Mouse (Mus musculus) gastrocnemius, postnatal 4 days (tissue): ENCODE measurements at regions not wholly inside any gene's neighbourhood (a gene's known extent, or its start where the extent isn't known, plus 50 kb on each side); places are given as distances from the start of the nearest gene placed in this dataset.

Experiments used
- DNase-seq, 2 experiments: peaks; one replicate each; pipeline ENCODE4 v3.0.0; 2021 to 2022; ENCODE audit warnings: low spot score in 2 of 2, mixed read lengths in 2 of 2

- DNase-seq = no peak
Observed at GRCm38 (mm10) chr2:39835370-39835769, 609.1 kb upstream of the Ppp6c start.

DNA sequence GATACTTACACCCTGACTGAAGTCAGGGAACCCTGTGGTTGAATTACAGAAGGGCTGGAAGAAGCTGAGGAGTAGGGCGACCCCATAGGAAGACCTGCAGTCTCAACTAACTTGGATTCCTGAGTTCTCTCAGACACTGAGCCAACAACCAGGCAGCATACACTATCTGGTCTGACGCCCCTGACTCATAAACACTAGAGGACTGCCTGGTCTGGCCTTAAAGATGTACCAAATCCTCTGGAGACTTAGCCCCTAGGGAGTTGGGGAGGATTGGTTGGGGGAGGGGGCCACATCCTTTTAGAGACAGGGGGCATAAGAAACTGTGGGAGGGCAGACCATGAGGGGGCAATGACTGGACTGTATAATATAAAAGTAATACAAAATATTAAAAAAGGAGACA lies 597.6 kb upstream of the Ppp6c start:
- no peak for DNase-seq

DNA sequence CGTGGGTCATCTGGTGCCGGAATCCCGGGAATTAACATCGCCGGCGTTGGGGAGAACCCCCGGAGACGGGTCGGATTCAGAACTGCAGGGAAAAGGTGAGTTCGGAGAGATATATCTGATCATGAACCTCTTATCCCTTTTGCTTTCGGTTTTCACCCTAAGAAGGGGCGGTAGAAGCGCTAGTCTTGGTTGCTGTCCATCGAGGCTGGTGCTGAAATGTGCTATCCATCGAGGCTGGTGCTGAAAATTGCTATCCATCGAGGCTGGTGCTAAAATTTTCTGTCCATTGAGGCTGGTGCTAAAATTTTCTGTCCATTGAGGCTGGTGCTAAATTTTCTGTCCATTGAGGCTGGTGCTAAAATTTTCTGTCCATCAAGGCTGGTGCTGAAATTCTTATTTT lies 580.4 kb upstream of the Ppp6c start:
- DNase-seq = peak; percentile 18 to 19
